Mouse (Mus musculus) kidney, adult 2 months (tissue): ENCODE data around the gene Nol7.
A peak's percentile ranks its signal among the peaks of the same experiment; 100 is the strongest.

ENCODE experiments used
- CTCF ChIP-seq: fragments of 200-500 bp; conservative IDR thresholded peaks from 2 replicates; pipeline ENCODE4 v1.5.1; 2011; ENCODE audit warnings: low read depth, mild to moderate bottlenecking, control low read depth, low read length, moderate library complexity, mixed read lengths; ENCODE audit not compliant: insufficient read depth, insufficient read length
- POLR2A ChIP-seq: fragments of 200-500 bp; IDR thresholded peaks from one replicate; pipeline ENCODE4 v1.6.1; 2011; ENCODE audit warnings: low read depth, low read length, control low read depth

DNA sequence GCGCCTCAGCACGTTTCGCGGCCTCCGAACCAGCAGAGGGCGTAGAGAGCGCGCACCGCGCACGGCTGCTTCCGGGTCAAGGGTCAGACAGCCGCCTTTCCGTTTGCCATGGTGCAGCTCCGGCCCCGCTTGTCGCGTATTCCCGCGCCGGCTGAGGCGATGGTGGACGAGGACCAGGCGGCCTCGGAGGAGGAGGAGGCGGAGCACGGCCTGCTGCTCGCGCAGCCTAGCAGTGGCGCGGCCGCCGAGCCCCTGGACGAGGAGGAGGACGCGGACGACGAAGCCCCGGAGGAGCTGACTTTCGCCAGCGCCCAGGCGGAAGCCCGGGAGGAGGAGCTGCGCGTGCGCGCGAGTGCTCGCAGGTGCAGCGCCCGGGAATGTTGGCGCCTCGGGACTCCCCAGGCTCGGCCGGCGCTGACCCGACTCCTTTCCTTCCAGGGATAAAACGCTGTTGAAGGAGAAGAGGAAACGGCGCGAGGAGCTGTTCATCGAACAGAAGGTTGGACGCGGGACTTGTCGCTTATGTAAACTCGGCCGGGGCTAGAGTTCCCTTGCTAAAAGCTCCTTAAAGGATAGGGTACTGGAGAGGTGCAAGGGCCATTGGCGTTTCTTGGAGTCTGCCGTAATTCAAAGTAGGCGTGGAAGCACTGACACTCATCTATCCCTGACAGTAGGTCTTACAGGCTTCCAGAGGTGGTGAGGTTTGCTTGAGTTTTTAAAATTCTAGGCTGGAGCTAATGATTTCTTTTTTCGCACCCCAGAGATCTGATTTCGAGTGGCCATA is at the start of gene Nol7:
- TF ChIP-seq POLR2A: no peak
- TF ChIP-seq CTCF: peak; percentile 79
